Mouse (Mus musculus) megakaryocyte, embryonic 14.5 days (primary cell): Measurements from ENCODE around the gene Ism1. TPM values are rescaled to one million over a fixed set of nuclear protein-coding genes. Genes with fewer than 3 reads are reported as not detected.

Experiments used
- H3K27me3 ChIP-seq: replicated peaks from 2 replicates; pipeline ENCODE3; 2012; ENCODE audit warnings: inconsistent platforms
- H3K36me3 ChIP-seq: replicated peaks from 2 replicates; pipeline ENCODE3; 2012; ENCODE audit warnings: low read length, inconsistent platforms, mixed read lengths
- H3K4me1 ChIP-seq: 2 replicates; pipeline ENCODE4 v1.6.1; 2012; ENCODE audit warnings: inconsistent platforms
- H3K4me3 ChIP-seq: replicated peaks from 2 replicates; pipeline ENCODE3; 2012; ENCODE audit warnings: moderate library complexity, mild to moderate bottlenecking, inconsistent platforms
- H3K9me3 ChIP-seq: 2 replicates; pipeline ENCODE4 v1.6.1; 2012; ENCODE audit warnings: inconsistent platforms
- FLI1 ChIP-seq: IDR thresholded peaks from 2 replicates; pipeline ENCODE4 v1.6.1; 2012; ENCODE audit warnings: low read length, inconsistent platforms, mixed read lengths
- GATA1 ChIP-seq: IDR thresholded peaks from 3 replicates; pipeline ENCODE4 v1.6.1; 2012; ENCODE audit warnings: mixed read lengths, low read length, inconsistent platforms, borderline replicate concordance
- polyA plus RNA-seq: library from polyadenylated mRNA; stranded (reverse); fragments of >175 nt; gene quantifications from 2 replicates; pipeline ENCODE4 v1.2.3, GENCODE M21; 2012; ENCODE audit warnings: low replicate concordance; ENCODE audit not compliant: insufficient read depth

Ism1 gene
- polyA plus RNA-seq, 1 experiment, result 0.16 TPM

DNA sequence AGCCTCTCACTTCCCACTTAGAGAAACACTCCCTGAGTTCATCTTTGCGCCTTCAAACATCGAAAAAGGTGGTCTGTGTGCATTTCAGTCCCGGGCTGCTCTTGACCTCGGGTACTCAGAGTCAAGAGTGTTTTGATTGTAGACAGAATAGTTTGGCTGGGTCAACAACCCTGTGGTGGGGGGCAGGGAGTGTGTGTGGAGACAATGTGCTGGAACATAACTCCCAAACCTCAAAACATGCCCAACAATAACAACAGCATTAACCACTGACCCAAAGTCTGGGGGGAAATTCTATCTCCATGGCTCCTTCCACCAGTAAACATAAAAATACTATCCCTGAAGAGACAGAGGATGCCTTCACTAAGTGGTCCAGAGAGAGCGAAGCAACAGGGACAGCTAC, 51.4 kb downstream of the Ism1 start:
- no peaks in the 10 kb centered on the region for H3K36me3 ChIP-seq
- no peaks in the 10 kb centered on the region for H3K27me3 ChIP-seq
- no peak overlapping the region for H3K4me3 ChIP-seq
- H3K4me1 ChIP-seq, result no peaks in the 10 kb centered on the region; the same call in 1 of the 2 replicates
- peaks cover 5% of the 10 kb centered on the region; the same call in 1 of the 2 replicates for H3K9me3 ChIP-seq
- no peak for TF ChIP-seq GATA1
- TF ChIP-seq FLI1, result no peak

DNA sequence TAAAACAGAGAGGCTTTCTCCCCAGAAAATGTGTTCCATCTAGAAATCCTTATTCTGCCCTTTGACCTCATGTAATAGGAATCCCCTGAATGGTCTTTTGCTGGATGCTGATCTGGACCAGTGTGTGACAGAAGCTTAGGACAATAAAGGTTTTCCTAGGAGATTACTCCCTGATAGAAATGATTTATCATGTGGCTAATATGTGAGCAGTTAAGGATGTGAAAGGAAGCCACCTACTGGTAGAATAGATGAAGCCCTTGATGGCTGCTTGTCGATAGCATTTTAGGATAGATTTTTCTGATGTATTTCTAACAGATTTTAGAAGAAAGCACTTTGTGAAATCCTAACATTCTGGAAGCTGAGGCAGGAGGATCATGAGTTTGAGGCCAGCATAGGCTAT, 64.4 kb downstream of the Ism1 start:
- no peaks in the 10 kb centered on the region for H3K4me1 ChIP-seq
- H3K9me3 ChIP-seq, result peaks cover 8% of the 10 kb centered on the region
- no peaks in the 10 kb centered on the region for H3K36me3 ChIP-seq
- TF ChIP-seq GATA1 (no peak), FLI1 (no peak)
- no peaks in the 10 kb centered on the region for H3K27me3 ChIP-seq
- H3K4me3 ChIP-seq, result no peak overlapping the region

DNA sequence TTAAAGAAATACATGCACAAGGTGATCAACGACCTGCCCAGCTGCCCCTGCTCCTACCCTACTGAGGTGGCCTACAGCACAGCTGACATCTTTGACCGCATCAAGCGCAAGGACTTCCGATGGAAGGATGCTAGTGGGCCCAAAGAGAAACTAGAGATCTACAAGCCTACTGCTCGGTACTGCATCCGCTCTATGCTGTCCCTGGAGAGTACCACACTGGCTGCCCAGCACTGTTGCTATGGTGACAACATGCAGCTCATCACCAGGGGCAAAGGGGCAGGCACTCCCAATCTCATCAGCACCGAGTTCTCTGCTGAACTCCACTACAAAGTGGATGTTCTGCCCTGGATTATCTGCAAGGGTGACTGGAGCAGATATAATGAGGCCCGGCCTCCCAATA, 79.0 kb downstream of the Ism1 start:
- Histone ChIP-seq H3K36me3 (no peaks in the 10 kb centered on the region), H3K9me3 (no peaks in the 10 kb centered on the region), H3K27me3 (no peaks in the 10 kb centered on the region), H3K4me1 (no peaks in the 10 kb centered on the region), H3K4me3 (no peak overlapping the region)
- TF ChIP-seq GATA1 (no peak), FLI1 (no peak)

DNA sequence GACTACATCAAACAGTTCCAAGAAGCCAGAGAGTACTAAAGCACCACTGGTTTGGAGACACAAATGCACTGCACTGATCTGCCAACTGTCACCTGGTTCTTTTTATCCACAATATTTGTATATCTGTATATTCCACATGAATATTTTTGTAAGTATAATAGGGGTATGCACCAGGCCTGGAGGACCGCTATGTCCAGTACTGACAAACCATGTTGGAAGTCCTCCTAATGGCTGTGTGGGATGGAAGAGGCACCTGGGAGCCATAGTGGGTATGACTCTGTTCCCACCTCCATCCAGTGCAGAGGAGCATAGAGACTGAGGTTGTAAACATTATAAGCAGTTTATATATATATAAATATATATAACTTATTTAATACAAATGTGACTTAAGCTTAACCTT, 79.5 kb downstream of the Ism1 start:
- Histone ChIP-seq H3K9me3 (no peaks in the 10 kb centered on the region), H3K4me1 (no peaks in the 10 kb centered on the region), H3K36me3 (no peaks in the 10 kb centered on the region), H3K27me3 (no peaks in the 10 kb centered on the region), H3K4me3 (no peak overlapping the region)
- TF ChIP-seq FLI1 (no peak), GATA1 (no peak)

DNA sequence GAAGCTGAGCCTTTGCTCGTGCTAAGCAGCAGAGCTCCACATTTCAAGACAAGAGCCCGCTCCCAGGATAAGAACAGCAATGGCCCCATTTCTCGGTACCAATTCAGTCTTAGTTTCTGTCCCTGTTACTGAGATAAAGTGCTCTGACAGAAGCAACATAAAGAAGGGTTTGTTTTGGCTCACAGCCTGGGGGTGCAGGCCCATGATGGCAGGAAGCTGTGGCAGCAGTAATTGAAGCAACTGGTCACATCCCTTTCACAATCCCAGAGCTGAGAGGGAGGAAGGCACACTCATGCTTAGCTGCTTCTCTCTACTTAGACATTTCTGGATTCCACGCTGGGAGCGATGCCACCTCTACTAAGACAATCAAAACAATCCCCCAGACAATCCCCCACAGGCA, 86.4 kb downstream of the Ism1 start:
- no peak overlapping the region for H3K4me3 ChIP-seq
- TF ChIP-seq GATA1, result no peak
- TF ChIP-seq FLI1, result no peak
- no peaks in the 10 kb centered on the region for H3K4me1 ChIP-seq
- no peaks in the 10 kb centered on the region for H3K36me3 ChIP-seq
- H3K9me3 ChIP-seq, result peaks cover 8% of the 10 kb centered on the region; the same call in 1 of the 2 replicates
- no peaks in the 10 kb centered on the region for H3K27me3 ChIP-seq

DNA sequence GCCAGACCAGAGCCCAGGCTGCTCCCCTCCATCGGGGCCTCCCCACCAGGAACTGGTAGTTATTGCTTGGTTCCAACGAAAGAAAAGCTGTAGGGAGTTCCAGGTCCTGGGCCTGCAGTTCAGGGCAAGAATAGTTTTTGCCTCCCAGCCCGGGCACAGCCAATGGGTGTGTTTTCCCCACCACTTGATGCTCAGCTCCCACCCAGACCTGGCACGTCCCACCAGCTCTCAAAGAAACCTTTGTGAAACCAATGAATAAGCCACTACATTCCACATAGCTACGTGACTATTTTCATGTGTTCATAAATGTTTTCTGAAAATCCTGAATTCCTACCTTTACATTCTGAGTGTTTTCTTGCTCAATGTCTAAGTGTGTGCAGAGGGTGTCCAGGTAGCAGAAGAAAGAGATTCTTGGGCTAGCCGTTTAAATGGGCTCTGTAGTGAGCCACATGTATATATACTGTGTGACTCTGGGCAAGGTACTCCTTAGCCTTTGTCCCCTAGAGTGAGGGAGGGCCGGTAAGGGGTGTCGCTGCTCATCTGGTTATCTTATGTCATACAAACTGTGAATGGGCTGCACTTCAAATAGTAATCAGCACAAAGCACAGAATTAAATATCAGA, 97.1 kb downstream of the Ism1 start:
- Histone ChIP-seq H3K9me3 (peaks cover 6% of the 10 kb centered on the region; the same call in 1 of the 2 replicates), H3K27me3 (no peaks in the 10 kb centered on the region), H3K4me3 (no peak overlapping the region), H3K36me3 (no peaks in the 10 kb centered on the region), H3K4me1 (0 out of 2 replicates have a peak, but pooled peaks cover 4% of the 10 kb centered on the region)
- TF ChIP-seq FLI1 (no peak), GATA1 (no peak)

DNA sequence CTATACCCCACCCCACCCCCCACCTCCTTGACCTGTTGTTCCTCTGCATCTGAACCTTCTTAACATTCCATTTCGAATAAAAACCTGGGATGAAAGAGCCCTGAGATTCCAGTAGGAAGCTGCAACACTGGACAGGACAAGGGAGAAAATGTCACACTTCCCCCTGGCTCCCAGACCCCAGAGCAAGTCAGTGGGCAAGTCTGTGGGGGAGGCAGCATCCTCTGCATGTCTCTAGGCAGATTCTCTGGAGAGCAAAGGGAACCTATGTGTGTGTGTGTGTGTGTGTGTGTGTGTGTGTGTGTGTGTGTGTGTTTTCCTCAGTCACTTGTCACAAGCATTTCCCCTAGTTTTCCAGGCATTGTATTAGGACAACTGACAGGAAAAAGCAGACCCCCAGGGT, 98.7 kb downstream of the Ism1 start:
- no peaks in the 10 kb centered on the region for H3K9me3 ChIP-seq
- no peak for TF ChIP-seq FLI1
- TF ChIP-seq GATA1, result no peak
- no peaks in the 10 kb centered on the region for H3K27me3 ChIP-seq

DNA sequence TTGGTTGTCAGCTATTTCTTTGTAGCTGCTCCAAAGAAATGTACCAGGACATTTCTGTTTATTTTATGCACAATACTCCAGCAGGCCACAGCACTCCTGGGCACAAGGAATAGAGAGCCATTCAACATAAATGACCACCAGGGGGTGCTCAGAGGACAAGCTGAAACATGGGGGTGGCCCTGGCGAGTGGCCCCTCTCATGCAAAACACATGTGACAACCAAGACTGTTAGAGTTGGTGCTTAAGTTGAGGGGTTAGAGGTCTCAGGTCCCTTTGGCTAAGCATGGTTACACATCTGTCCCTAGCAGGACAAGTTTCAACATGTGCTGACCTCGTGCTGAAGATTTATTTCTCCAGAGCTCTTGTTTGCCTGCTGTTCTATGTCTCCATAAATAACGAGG, 100.3 kb downstream of the Ism1 start:
- Histone ChIP-seq H3K9me3 (no peaks in the 10 kb centered on the region), H3K27me3 (no peaks in the 10 kb centered on the region), H3K36me3 (no peaks in the 10 kb centered on the region), H3K4me1 (0 out of 2 replicates have a peak, but pooled peaks cover 4% of the 10 kb centered on the region), H3K4me3 (peak overlapping the region; percentile 38)
- TF ChIP-seq FLI1 (no peak), GATA1 (no peak)

More for the DNA sequence above, 98.7 kb downstream of the Ism1 start:
- 0 out of 2 replicates have a peak, but pooled peaks cover 4% of the 10 kb centered on the region for H3K4me1 ChIP-seq
- H3K36me3 ChIP-seq, result no peaks in the 10 kb centered on the region
- H3K4me3 ChIP-seq, result no peak overlapping the region

DNA sequence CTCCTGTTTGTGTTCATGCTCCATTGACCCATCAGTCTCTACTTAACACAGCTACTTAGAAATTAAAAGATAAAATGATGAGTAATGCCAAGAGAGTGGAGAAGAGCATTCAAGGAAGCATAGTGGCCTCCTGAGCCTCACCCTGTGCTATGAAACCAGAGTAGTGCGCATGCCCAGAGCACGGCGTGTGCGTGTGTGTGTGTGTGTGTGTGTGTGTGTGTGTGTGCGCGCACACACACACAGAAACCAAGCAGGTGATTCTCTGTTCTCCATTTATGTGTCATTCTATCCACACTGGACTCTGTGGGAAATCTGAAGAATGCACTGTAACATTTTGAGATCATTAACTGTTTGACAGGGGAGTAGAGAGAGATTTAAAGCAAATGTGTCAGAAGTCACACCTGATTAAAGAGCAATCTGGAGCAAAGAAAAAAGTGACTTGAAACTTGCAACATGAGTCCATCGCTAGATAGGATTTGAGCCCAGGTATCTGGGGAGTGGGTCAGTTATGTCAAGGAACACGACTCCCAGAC, 105.4 kb downstream of the Ism1 start:
- no peaks in the 10 kb centered on the region for H3K36me3 ChIP-seq
- H3K27me3 ChIP-seq, result no peaks in the 10 kb centered on the region
- 0 out of 2 replicates have a peak, but pooled peaks cover 2% of the 10 kb centered on the region for H3K4me1 ChIP-seq
- H3K9me3 ChIP-seq, result no peaks in the 10 kb centered on the region
- no peak for TF ChIP-seq GATA1
- TF ChIP-seq FLI1, result no peak
- H3K4me3 ChIP-seq, result no peak overlapping the region

DNA sequence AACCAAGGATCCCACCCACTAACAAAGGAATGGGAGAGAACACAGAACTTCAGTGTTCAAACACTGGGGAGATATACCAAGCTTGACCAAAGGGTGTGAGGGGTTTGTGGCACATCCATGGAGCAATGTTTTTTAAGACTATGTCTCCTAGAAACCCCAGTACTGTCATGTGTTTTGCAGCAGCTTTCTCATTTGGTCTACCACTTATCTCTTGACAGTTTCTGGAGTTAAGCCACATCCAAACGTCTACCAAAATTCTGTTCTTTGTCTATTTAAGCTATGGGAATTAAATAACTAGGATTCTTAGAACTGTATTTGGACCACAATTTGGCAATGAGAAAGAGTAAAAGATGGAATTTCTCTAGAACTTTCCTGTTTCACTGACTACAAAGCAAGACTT, 106.5 kb downstream of the Ism1 start:
- no peak for TF ChIP-seq FLI1
- TF ChIP-seq GATA1, result no peak
- H3K36me3 ChIP-seq, result no peaks in the 10 kb centered on the region
- no peaks in the 10 kb centered on the region for H3K9me3 ChIP-seq
- H3K27me3 ChIP-seq, result no peaks in the 10 kb centered on the region
- no peaks in the 10 kb centered on the region for H3K4me1 ChIP-seq
- no peak overlapping the region for H3K4me3 ChIP-seq
